Mouse (Mus musculus): ENCODE data around the gene Obp2a.

DNA sequence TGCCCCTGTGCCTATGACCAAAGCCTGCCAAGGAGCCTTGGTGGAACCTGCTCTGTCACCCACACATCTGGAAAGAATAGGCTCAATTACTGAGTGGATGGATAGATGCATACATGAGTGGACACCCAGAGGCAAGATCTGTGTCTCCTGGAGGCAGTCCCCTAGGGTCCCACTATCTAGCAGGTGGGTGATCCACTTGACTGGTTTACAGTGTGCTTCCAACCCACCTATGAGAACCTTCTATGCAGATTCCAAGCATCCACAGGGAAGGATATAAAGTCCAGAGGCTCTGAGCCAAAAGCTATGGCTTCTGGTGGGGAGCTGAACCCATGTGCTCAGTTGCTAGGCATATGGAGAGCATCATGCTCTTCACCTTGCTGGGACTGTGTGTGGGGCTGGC lies 42.2 kb upstream of the Obp2a start, which contains the start of gene Lcn5:
- TF ChIP-seq CTCF (IDR thresholded peaks at IDR 0.05): no peak
- TF ChIP-seq EP300 (IDR thresholded peaks at IDR 0.05): no peak
